Comparison of ENCODE assay signal across 12 mouse cellular contexts in the genomic region with DNA sequence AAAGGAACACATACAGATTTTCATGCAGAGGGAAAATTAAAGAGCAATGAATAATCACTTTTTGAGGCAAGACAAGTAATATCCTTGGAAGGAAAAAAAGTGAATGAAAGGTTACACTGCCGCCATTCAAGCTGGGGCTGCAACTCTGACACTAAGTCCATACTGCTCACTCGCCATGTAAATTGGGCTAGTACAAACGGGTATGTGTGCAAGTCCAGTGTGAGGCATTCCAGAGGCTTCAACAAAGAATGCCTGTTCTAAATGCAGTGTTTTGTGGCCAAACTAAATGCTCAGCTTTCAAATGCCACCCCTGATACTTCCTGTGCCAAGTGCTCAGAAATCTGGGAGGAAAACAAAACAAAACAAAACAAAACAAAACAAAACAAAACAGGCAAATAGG.
"Had no signal": no experiment of that assay in that cellular context is flagged by ENCODE, and none has a peak within 500 bp of the region (broad histone marks: within the 10 kb centered on the region; RNA-seq: fewer than 3 reads in every experiment).

No protein-coding gene starts in this region.

- DNase-seq: kidney, postnatal 10 days; lung, embryonic 14.5 days; lung, postnatal 10 days; lung, postnatal 4 days; right cerebral cortex, adult 18-20 months; right cerebral cortex, postnatal 25 days; thymus, postnatal 36 days had no signal

- H3K9me3 ChIP-seq: limb, embryonic 15.5 days; liver, embryonic 12.5 days had no signal

- H3K36me3 ChIP-seq: limb, embryonic 15.5 days; liver, embryonic 12.5 days had no signal

- H3K4me3 ChIP-seq: left cerebral cortex, adult 2 months; limb, embryonic 15.5 days; liver, embryonic 12.5 days had no signal

- H3K27ac ChIP-seq: left cerebral cortex, adult 2 months; limb, embryonic 15.5 days; liver, embryonic 12.5 days had no signal

- ATAC-seq: liver, embryonic 12.5 days; midbrain, embryonic 16.5 days had no signal

- H3K9ac ChIP-seq: limb, embryonic 15.5 days; liver, embryonic 12.5 days; lung, embryonic 14.5 days had no signal

- H3K27me3 ChIP-seq: limb, embryonic 15.5 days; liver, embryonic 12.5 days had no signal

- H3K4me2 ChIP-seq: limb, embryonic 15.5 days; liver, embryonic 12.5 days; lung, embryonic 14.5 days; midbrain, embryonic 11.5 days had no signal

- H3K4me1 ChIP-seq: limb, embryonic 15.5 days; liver, embryonic 12.5 days had no signal
